Mouse (Mus musculus) testis, adult 2 months (tissue): ENCODE data around the gene Naa80. TPM values are rescaled to one million over a fixed set of nuclear protein-coding genes. Genes with fewer than 3 reads are reported as not detected.
A peak's percentile ranks its signal among the peaks of the same experiment; 100 is the strongest.

Experiments
- H3K27ac ChIP-seq: fragments of 200-500 bp; 2 replicates; pipeline ENCODE4 v1.5.1; 2012; ENCODE audit warnings: low read depth, low read length; ENCODE audit not compliant: control insufficient read depth, insufficient read depth
- H3K27me3 ChIP-seq: fragments of 200-500 bp; 2 replicates; pipeline ENCODE4 v1.6.1; 2012; ENCODE audit warnings: mild to moderate bottlenecking, low read length, moderate library complexity; ENCODE audit not compliant: control insufficient read depth, insufficient read depth
- H3K36me3 ChIP-seq: fragments of 200-500 bp; 2 replicates; pipeline ENCODE4 v1.6.1; 2012; ENCODE audit warnings: mild to moderate bottlenecking, low read length; ENCODE audit not compliant: control insufficient read depth, insufficient read depth
- H3K4me1 ChIP-seq: fragments of 200-500 bp; 2 replicates; pipeline ENCODE4 v1.6.1; 2012; ENCODE audit warnings: low read length; ENCODE audit not compliant: control insufficient read depth, insufficient read depth
- H3K4me3 ChIP-seq: fragments of 200-500 bp; 2 replicates; pipeline ENCODE4 v1.5.1; 2012; ENCODE audit warnings: low read depth, mild to moderate bottlenecking, low read length, moderate library complexity, mixed read lengths; ENCODE audit not compliant: control insufficient read depth
- CTCF ChIP-seq: fragments of 200-500 bp; IDR thresholded peaks from 2 replicates; pipeline ENCODE4 v1.5.1; 2012; ENCODE audit warnings: low read depth, mild to moderate bottlenecking, inconsistent platforms, low read length, moderate library complexity; ENCODE audit not compliant: control insufficient read depth, insufficient read depth, insufficient replicate concordance
- POLR2A ChIP-seq: fragments of 200-500 bp; IDR thresholded peaks from 2 replicates; pipeline ENCODE4 v1.6.1; 2012; ENCODE audit warnings: low read depth, mild to moderate bottlenecking, inconsistent platforms, low read length, moderate library complexity; ENCODE audit not compliant: control insufficient read depth
- polyA plus RNA-seq: library from polyadenylated mRNA; depleted of rRNA; stranded (reverse); fragments of >200 nt; gene quantifications from 2 replicates; pipeline ENCODE4 v1.2.3, GENCODE M21; 2012

The Naa80 gene
- polyA plus RNA-seq, 1 experiment = 136 TPM

GRCm38 (mm10) chr9:107575579-107576356 is 2.9 kb upstream of the Naa80 start:
- Histone ChIP-seq H3K36me3 (no peaks in the 10 kb centered on the region), H3K27me3 (no peaks in the 10 kb centered on the region), H3K27ac (no peak overlapping the region), H3K4me1 (peaks cover 3% of the 10 kb centered on the region), H3K4me3 (no peak overlapping the region)
- TF ChIP-seq CTCF (no peak), POLR2A (no peak)

GRCm38 (mm10) chr9:107576357-107577107 is 2.2 kb upstream of the Naa80 start, which contains the start of gene Hyal1:
Gene Hyal1, plus strand, starts transcription at chr9:107576927.
- TF ChIP-seq POLR2A (peak; percentile 54; the same call in 1 of the 2 replicates), CTCF (no peak)
- Histone ChIP-seq H3K36me3 (no peaks in the 10 kb centered on the region), H3K4me3 (peak within 1 kb of the TSS; percentile 44), H3K4me1 (peaks cover 8% of the 10 kb centered on the region), H3K27me3 (no peaks in the 10 kb centered on the region), H3K27ac (no peak within 1 kb of the TSS)

- Histone ChIP-seq H3K4me1 (peaks cover 8% of the 10 kb centered on the region), H3K27me3 (no peaks in the 10 kb centered on the region), H3K4me3 (peak overlapping the region; percentile 15), H3K27ac (no peak overlapping the region), H3K36me3 (no peaks in the 10 kb centered on the region)
- TF ChIP-seq POLR2A = no peak
- TF ChIP-seq CTCF = no peak
Observed at GRCm38 (mm10) chr9:107577871-107578270, 816 bp upstream of the Naa80 start.

GRCm38 (mm10) chr9:107579023-107579900 is 575 bp downstream of the Naa80 start:
- Histone ChIP-seq H3K4me3 (peak overlapping the region; percentile 93), H3K36me3 (no peaks in the 10 kb centered on the region), H3K27ac (no peak overlapping the region), H3K27me3 (no peaks in the 10 kb centered on the region), H3K4me1 (peaks cover 8% of the 10 kb centered on the region)
- TF ChIP-seq CTCF (no peak), POLR2A (no peak)

DNA sequence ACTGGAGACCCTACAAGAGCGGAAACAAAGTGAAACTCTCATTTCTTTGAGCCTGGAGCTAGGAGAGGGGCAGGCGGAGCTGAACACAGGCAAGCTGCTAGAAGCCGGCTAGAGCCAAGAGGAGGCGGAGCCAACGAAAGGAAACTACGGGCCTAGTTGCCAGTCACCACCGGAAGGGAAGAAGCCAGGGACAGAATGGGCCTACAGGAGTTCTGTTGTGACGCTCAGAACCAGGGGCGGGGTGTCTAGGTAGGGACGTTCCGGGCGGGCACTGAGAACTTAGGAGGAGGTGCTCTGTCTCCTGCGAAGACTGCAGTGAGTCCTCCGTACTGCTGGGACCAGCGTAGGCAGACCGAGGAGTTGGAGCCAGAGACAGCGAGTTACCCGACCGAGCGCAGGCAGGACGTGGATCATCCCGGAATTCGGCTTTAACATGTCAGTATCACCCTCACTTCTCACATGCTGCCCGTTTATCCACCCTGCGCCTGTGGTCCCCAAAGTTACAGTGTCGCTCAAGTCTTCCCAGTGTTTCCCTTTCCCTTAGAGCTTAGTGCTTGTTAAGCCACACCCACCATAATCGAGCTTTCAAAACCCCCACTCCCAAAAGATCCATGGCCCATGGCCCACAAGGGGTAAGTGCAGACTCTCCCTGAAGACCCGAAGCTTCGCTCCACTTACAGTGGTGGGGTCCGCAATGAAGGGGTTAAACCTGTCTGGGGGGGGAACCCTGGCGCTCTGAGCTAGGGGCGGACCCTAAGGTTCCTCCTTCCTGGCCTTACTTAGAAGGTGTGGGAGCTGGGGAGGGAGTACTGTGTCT is 2.0 kb downstream of the Naa80 start, which contains the start of gene Hyal3:
Hyal3 (plus strand) TSS at position 318 of the 817 bp plus-strand sequence.
- TF ChIP-seq POLR2A (peak; percentile 90), CTCF (0 out of 2 replicates have a peak, but pooled peaks have one; percentile 9)
- no peaks in the 10 kb centered on the region for H3K36me3 ChIP-seq
- peak within 1 kb of the TSS; percentile 68 for H3K27ac ChIP-seq
- peaks cover 8% of the 10 kb centered on the region for H3K4me1 ChIP-seq
- H3K4me3 ChIP-seq = peak within 1 kb of the TSS; percentile 93
- H3K27me3 ChIP-seq = no peaks in the 10 kb centered on the region

GRCm38 (mm10) chr9:107581584-107581983 is 2.9 kb downstream of the Naa80 start:
- TF ChIP-seq CTCF = no peak
- TF ChIP-seq POLR2A = no peak
- Histone ChIP-seq H3K4me3 (peak overlapping the region; percentile 93), H3K27me3 (no peaks in the 10 kb centered on the region), H3K36me3 (no peaks in the 10 kb centered on the region), H3K4me1 (peaks cover 10% of the 10 kb centered on the region), H3K27ac (no peak overlapping the region)
